Mouse (Mus musculus): ENCODE results near the gene Rhbdl3.

Rhbdl3 gene

GRCm38 (mm10) chr11:80385055-80385454, 84.3 kb downstream of the Rhbdl3 start:
- no peak for DNase-seq (ENCODE audit: low spot score)

GRCm38 (mm10) chr11:80386790-80387189, 86.1 kb downstream of the Rhbdl3 start:
- no peak for DNase-seq (ENCODE audit: low spot score)

- no peak for DNase-seq (ENCODE audit: low spot score)
Observed at GRCm38 (mm10) chr11:80389885-80390284, 89.2 kb downstream of the Rhbdl3 start.

GRCm38 (mm10) chr11:80391407-80392120, 90.9 kb downstream of the Rhbdl3 start:
- no peak for DNase-seq (ENCODE audit: low spot score)

GRCm38 (mm10) chr11:80395930-80396329, 95.2 kb downstream of the Rhbdl3 start:
- DNase-seq (ENCODE audit: low spot score), result no peak

- no peak for DNase-seq (ENCODE audit: low spot score)
Observed at GRCm38 (mm10) chr11:80396617-80397016, 95.9 kb downstream of the Rhbdl3 start.
